Mouse (Mus musculus) liver, embryonic 14.5 days (tissue): ENCODE data around the gene Ambra1.

Source experiments
- CTCF ChIP-seq: IDR thresholded peaks from 2 replicates; pipeline ENCODE4 v1.5.1; 2016; ENCODE audit warnings: antibody characterized with exemption, low read depth, control low read depth
- EP300 ChIP-seq: IDR thresholded peaks from 2 replicates; pipeline ENCODE4 v1.6.1; 2016; ENCODE audit warnings: antibody characterized with exemption, low read depth

- no peak for TF ChIP-seq CTCF
- no peak for TF ChIP-seq EP300
Observed at GRCm38 (mm10) chr2:91718276-91718675, 11.7 kb upstream of the Ambra1 start.
